Mouse (Mus musculus): ENCODE measurements around the gene Asic2.

GRCm38 (mm10) chr11:81202578-81202977 is 765.7 kb downstream of the Asic2 start:
- TF ChIP-seq GATA1 (IDR thresholded peaks at IDR 0.05; ENCODE audit: low read length): no peak
- no peak for TF ChIP-seq TAL1 (IDR thresholded peaks at IDR 0.05; ENCODE audit: low read length)
